Mouse (Mus musculus): ENCODE measurements around the gene Cnga1. TPM values are rescaled to one million over a fixed set of nuclear protein-coding genes. Genes with fewer than 3 reads are reported as not detected.

Gene Cnga1
- polyA plus RNA-seq, 1 experiment from 2014 or later = not detected

DNA sequence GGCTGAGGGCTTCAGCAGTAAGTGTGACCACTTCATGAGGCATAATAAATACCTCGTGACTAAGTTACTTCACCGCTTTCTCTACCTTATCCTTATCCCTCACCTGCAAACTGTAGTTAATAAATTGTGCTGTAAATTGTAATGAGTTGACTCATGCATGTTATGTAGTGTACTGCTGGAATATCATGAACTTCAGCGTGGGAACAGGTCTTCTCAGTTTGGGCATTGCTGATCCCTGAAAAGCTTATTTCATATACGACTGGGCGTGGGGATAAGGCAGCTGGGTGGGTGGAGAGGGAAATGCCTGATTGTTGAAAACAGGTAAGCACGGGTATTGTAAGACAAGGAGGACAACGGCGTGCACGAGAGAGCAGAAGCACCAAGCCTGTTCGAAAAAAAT lies 2.9 kb upstream of the Cnga1 start:
- peak overlapping the region; percentile 60 for H3K4me3 ChIP-seq (ENCODE audit: low read depth, low read length)
- peak overlapping the region; percentile 91 for H3K27ac ChIP-seq (ENCODE audit: low read depth, low read length)
- H3K4me2 ChIP-seq (replicated peaks; ENCODE audit: low read depth) = peak overlapping the region; percentile 79
- H3K9me3 ChIP-seq (ENCODE audit: control insufficient read depth) = no peaks in the 10 kb centered on the region
- no peak overlapping the region for H3K9ac ChIP-seq (ENCODE audit: low read depth, low read length)
- 13% methylated on average over 10 of the region's 10 CpGs for WGBS
- TF ChIP-seq CTCF (IDR thresholded peaks at IDR 0.05; ENCODE audit: low read depth) = no peak
- H3K36me3 ChIP-seq (ENCODE audit: control insufficient read depth, insufficient read depth) = no peaks in the 10 kb centered on the region
- ATAC-seq = peak; percentile 77
- no peaks in the 10 kb centered on the region; the same call in 1 of the 2 replicates for H3K4me1 ChIP-seq (replicated peaks; ENCODE audit: control insufficient read depth, insufficient read depth, low read length)
- H3K27me3 ChIP-seq (replicated peaks; ENCODE audit: control insufficient read depth, insufficient read depth, low read length) = no peaks in the 10 kb centered on the region

DNA sequence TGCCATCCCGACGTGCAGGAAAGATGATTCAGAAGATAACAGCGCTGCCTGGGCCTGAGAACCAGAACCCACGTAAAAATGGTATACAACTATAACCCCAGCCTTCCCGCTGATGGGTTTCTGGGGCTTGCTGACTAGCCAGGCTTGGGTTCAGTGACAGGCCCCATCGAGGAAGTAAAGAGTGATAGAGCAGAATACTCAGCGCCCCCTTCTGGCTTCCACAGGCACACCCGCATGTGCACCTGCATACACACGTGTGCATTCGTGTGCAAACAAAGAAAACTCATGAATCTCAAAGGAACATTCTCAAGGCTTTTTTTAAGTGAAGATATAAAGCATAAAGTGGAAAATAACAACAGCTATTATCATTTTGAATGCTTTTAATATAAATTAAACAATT lies 2.1 kb upstream of the Cnga1 start:
- peak; percentile 70 for TF ChIP-seq CTCF (IDR thresholded peaks at IDR 0.05; ENCODE audit: low read depth)
- H3K9me3 ChIP-seq (ENCODE audit: control insufficient read depth) = no peaks in the 10 kb centered on the region
- H3K9ac ChIP-seq (ENCODE audit: low read depth, low read length) = no peak overlapping the region
- no peak for ATAC-seq
- no peaks in the 10 kb centered on the region for H3K36me3 ChIP-seq (ENCODE audit: control insufficient read depth, insufficient read depth)
- WGBS = 36% methylated on average over 10 of the region's 10 CpGs
- no peak overlapping the region for H3K4me2 ChIP-seq (replicated peaks; ENCODE audit: low read depth)
- H3K27me3 ChIP-seq (replicated peaks; ENCODE audit: control insufficient read depth, insufficient read depth, low read length) = no peaks in the 10 kb centered on the region
- H3K4me3 ChIP-seq (ENCODE audit: low read depth, low read length) = no peak overlapping the region
- H3K27ac ChIP-seq (ENCODE audit: low read depth, low read length) = no peak overlapping the region
- no peaks in the 10 kb centered on the region; the same call in 1 of the 2 replicates for H3K4me1 ChIP-seq (replicated peaks; ENCODE audit: control insufficient read depth, insufficient read depth, low read length)

DNA sequence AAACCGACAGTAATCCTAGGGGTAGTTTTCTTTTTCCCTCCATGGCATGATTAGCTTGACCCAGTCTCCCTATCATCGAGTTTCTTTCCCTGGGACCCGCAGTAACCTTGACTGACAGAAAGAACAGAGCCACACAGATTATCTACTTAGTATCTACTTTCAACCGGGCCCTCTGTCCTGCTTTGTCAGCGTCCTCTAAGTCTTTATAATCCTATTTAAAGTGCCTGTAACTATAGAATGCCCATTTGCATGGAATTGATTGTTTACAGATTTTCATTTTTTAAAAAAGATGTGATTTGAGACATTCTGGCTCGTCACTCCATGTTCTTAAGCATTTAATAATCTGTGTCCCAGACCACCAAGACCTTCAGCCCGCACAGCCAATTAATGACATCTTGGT lies 420 bp downstream of the Cnga1 start:
- no peaks in the 10 kb centered on the region for H3K27me3 ChIP-seq (replicated peaks; ENCODE audit: control insufficient read depth, insufficient read depth, low read length)
- no peak overlapping the region for H3K4me3 ChIP-seq (ENCODE audit: low read depth, low read length)
- H3K9ac ChIP-seq (ENCODE audit: low read depth, low read length) = no peak overlapping the region
- no peak for ATAC-seq
- no peak overlapping the region for H3K27ac ChIP-seq (ENCODE audit: low read depth, low read length)
- 57% methylated on average over 7 of the region's 7 CpGs for WGBS
- H3K36me3 ChIP-seq (ENCODE audit: control insufficient read depth, insufficient read depth) = no peaks in the 10 kb centered on the region
- no peak for TF ChIP-seq CTCF (IDR thresholded peaks at IDR 0.05; ENCODE audit: low read depth)
- H3K4me1 ChIP-seq (replicated peaks; ENCODE audit: control insufficient read depth, insufficient read depth, low read length) = no peaks in the 10 kb centered on the region; the same call in 1 of the 2 replicates
- no peaks in the 10 kb centered on the region for H3K9me3 ChIP-seq (ENCODE audit: control insufficient read depth)
- H3K4me2 ChIP-seq (replicated peaks; ENCODE audit: low read depth) = no peak overlapping the region

DNA sequence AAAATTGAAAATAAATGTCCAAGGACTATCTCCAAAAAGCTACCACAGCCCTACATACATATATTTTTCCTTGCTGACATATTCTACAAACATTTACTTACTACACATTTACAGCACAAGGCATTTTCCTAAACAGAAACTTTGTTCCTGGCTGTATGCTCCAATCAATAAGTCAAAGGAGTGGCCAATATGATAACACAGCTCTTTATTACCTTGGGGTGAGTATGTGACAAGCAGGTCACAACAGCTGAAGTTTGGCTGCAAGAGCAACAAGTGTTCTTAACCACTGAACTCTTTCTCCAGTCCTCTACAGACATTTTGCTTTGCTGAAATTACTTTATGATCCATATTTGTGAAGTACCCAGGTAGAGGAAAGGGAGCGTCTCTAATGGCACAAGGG lies 4.0 kb downstream of the Cnga1 start:
- peak overlapping the region; percentile 52; the same call in 1 of the 2 replicates for H3K27ac ChIP-seq (ENCODE audit: low read depth, low read length)
- no peaks in the 10 kb centered on the region for H3K36me3 ChIP-seq (ENCODE audit: control insufficient read depth, insufficient read depth)
- 39% methylated on average over 1 of the region's 1 CpGs for WGBS
- peak; percentile 72; the same call in 1 of the 2 replicates for ATAC-seq
- H3K27me3 ChIP-seq (replicated peaks; ENCODE audit: control insufficient read depth, insufficient read depth, low read length) = no peaks in the 10 kb centered on the region
- no peaks in the 10 kb centered on the region for H3K4me1 ChIP-seq (replicated peaks; ENCODE audit: control insufficient read depth, insufficient read depth, low read length)
- H3K9me3 ChIP-seq (ENCODE audit: control insufficient read depth) = no peaks in the 10 kb centered on the region
- H3K4me3 ChIP-seq (ENCODE audit: low read depth, low read length) = no peak overlapping the region
- H3K9ac ChIP-seq (ENCODE audit: low read depth, low read length) = no peak overlapping the region
- no peak overlapping the region for H3K4me2 ChIP-seq (replicated peaks; ENCODE audit: low read depth)
- TF ChIP-seq CTCF (IDR thresholded peaks at IDR 0.05; ENCODE audit: low read depth) = no peak

DNA sequence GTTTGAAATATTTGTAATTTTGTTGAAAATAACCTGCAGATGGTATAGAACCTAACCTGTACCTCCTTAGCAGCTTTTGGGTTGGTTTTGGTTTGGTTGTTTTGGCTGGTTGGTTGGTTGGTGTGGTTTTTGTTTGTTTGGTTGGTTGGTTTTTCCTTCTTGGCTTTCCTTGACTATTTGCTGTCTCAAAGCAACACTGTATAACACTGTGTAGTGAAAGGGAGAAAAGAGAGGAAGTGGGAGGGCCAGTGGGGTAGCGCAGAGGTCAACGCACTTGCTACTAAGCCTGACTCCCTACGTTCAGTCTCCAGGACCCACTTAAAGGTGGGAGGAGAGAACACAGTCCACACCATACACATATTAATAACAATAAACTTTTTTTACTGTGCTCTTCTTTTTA lies 7.5 kb downstream of the Cnga1 start:
- no peak for ATAC-seq
- Histone ChIP-seq H3K27ac (ENCODE audit: low read depth, low read length) (no peak overlapping the region), H3K36me3 (ENCODE audit: control insufficient read depth, insufficient read depth) (no peaks in the 10 kb centered on the region), H3K4me3 (ENCODE audit: low read depth, low read length) (no peak overlapping the region), H3K27me3 (replicated peaks; ENCODE audit: control insufficient read depth, insufficient read depth, low read length) (no peaks in the 10 kb centered on the region), H3K9me3 (ENCODE audit: control insufficient read depth) (no peaks in the 10 kb centered on the region), H3K4me1 (replicated peaks; ENCODE audit: control insufficient read depth, insufficient read depth, low read length) (no peaks in the 10 kb centered on the region), H3K4me2 (replicated peaks; ENCODE audit: low read depth) (no peak overlapping the region), H3K9ac (ENCODE audit: low read depth, low read length) (no peak overlapping the region)
- WGBS = 71% methylated on average over 3 of the region's 3 CpGs
- TF ChIP-seq CTCF (IDR thresholded peaks at IDR 0.05; ENCODE audit: low read depth) = no peak

DNA sequence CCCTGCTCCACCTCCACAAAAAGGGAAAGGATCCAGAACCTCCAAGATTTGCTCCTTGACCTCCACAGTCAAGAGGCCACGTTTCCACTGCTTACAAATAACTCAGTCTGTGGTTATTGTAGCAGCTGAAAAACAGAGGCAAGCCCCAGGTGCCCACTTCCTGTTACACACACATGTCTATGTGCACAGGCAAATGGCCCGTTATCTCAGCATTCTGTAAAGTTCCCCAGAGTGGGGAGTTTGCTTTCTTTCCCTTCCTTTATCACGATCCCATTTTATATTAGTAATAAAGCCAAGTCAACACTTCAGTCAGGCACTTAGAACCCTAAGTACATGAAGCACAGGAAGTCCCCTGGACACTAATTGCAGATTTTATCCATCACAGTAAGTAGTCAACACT lies 8.0 kb downstream of the Cnga1 start:
- H3K4me3 ChIP-seq (ENCODE audit: low read depth, low read length) = no peak overlapping the region
- H3K27me3 ChIP-seq (replicated peaks; ENCODE audit: control insufficient read depth, insufficient read depth, low read length) = no peaks in the 10 kb centered on the region
- no peaks in the 10 kb centered on the region for H3K36me3 ChIP-seq (ENCODE audit: control insufficient read depth, insufficient read depth)
- no peaks in the 10 kb centered on the region for H3K9me3 ChIP-seq (ENCODE audit: control insufficient read depth)
- no peak overlapping the region for H3K4me2 ChIP-seq (replicated peaks; ENCODE audit: low read depth)
- WGBS = 17% methylated on average over 3 of the region's 3 CpGs
- no peaks in the 10 kb centered on the region for H3K4me1 ChIP-seq (replicated peaks; ENCODE audit: control insufficient read depth, insufficient read depth, low read length)
- H3K9ac ChIP-seq (ENCODE audit: low read depth, low read length) = no peak overlapping the region
- no peak for TF ChIP-seq CTCF (IDR thresholded peaks at IDR 0.05; ENCODE audit: low read depth)
- ATAC-seq = no peak
- no peak overlapping the region for H3K27ac ChIP-seq (ENCODE audit: low read depth, low read length)

DNA sequence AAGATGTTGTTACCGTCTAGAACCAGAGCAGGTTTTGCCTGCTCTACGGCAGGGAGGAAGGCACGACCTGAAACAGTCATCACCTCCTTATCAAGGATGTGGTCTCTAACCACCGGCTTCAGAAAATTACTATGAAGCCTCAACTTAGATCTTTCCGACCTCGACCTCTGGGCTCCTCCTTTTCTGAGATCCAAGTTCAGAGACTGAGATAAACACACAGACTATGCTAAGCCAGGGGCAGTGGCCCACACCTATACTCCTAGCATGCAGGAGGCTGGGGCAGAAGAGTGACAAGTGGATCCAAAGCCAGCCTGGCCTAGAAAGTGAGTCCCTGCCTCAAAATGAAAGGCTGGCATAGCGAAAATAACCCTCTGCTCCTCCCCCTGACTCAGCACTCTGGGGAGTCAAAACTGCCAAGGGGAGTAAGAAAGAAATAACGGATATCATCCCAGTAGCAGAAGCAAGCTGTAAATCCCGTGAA lies 9.2 kb downstream of the Cnga1 start:
- no peaks in the 10 kb centered on the region for H3K27me3 ChIP-seq (replicated peaks; ENCODE audit: control insufficient read depth, insufficient read depth, low read length)
- H3K9me3 ChIP-seq (ENCODE audit: control insufficient read depth) = no peaks in the 10 kb centered on the region
- no peak for TF ChIP-seq CTCF (IDR thresholded peaks at IDR 0.05; ENCODE audit: low read depth)
- no peak overlapping the region for H3K4me2 ChIP-seq (replicated peaks; ENCODE audit: low read depth)
- no peak overlapping the region for H3K27ac ChIP-seq (ENCODE audit: low read depth, low read length)
- H3K4me3 ChIP-seq (ENCODE audit: low read depth, low read length) = no peak overlapping the region
- WGBS = 75% methylated on average over 9 of the region's 9 CpGs
- H3K36me3 ChIP-seq (ENCODE audit: control insufficient read depth, insufficient read depth) = no peaks in the 10 kb centered on the region
- ATAC-seq = no peak
- no peaks in the 10 kb centered on the region for H3K4me1 ChIP-seq (replicated peaks; ENCODE audit: control insufficient read depth, insufficient read depth, low read length)
- H3K9ac ChIP-seq (ENCODE audit: low read depth, low read length) = no peak overlapping the region
